Mouse (Mus musculus): ENCODE measurements at regions not wholly inside any gene's neighbourhood (a gene's known extent, or its start where the extent isn't known, plus 50 kb on each side); places are given as distances from the start of the nearest gene placed in this dataset.

DNA sequence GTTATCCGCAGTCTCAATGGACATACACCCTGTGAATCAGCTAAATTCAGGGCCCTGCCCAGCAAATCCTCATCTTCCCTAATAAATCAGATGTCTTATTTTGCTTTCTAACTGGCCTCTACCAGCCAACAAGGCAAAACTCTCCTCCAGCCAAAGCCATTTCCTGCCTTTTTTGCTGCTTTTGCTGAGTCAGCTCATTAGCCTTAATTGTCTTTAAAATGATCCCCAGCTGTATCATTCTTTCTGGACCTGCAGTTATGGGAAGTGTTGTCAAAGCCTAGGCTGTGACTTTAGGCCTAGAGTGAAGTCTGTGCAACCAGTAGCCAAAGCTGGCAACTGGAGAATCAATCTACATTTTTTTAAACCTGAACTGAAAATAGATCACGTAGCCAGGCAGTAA lies 81.4 kb downstream of the Mtpn start:
- DNase-seq (ENCODE audit: low spot score): no peak

- no peak for DNase-seq (ENCODE audit: low spot score)
These were observed 94.7 kb downstream of the Mtpn start for GRCm38 (mm10) chr6:35445007-35445406.

DNA sequence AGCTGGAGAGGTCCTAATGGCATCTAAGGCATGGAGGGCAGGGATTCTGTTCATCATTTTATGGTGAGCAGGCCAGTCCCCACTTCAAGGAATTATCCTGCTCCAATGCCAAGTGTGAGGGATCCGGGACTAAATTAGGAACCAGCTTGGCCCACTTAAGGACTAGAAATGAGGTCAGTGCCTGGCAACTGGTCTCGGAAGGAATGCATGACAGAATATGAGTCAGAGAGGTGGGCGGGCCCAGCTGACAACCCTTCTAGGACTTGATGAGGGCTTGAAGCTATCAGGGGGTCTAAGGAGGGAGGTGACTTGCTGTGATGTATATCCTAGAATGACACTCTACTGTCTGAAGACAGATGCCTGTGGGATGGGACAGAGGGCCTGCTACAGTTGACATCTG lies 100.4 kb upstream of the Fam180a start:
- no peak for DNase-seq (ENCODE audit: low spot score)

DNA sequence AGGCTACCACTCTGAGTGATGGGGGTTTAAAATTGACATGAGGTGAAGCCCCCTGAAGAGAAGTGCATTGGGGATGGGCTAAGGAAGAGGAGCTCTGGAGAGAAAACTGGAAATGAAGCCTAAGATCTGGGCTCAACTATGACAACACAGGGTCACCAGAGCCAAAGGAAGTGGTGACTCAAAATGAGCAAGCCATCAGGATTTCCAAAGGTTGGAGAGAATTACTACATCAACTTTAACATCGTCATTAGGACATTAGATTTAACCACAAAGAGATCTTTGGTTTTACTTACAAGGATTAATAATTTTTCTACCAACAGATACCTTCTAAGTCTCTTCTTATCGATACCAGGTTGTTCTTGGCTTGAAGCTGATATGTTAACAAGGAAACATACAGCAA lies 98.6 kb upstream of the Fam180a start:
- DNase-seq (ENCODE audit: low spot score): no peak

- DNase-seq (ENCODE audit: low spot score): no peak
These were observed 95.0 kb upstream of the Fam180a start for GRCm38 (mm10) chr6:35420924-35421323.

GRCm38 (mm10) chr6:35405044-35405443 lies 79.1 kb upstream of the Fam180a start:
- DNase-seq (ENCODE audit: low spot score): no peak

GRCm38 (mm10) chr6:35403341-35403910 lies 77.5 kb upstream of the Fam180a start:
- no peak for DNase-seq (ENCODE audit: low spot score)

DNA sequence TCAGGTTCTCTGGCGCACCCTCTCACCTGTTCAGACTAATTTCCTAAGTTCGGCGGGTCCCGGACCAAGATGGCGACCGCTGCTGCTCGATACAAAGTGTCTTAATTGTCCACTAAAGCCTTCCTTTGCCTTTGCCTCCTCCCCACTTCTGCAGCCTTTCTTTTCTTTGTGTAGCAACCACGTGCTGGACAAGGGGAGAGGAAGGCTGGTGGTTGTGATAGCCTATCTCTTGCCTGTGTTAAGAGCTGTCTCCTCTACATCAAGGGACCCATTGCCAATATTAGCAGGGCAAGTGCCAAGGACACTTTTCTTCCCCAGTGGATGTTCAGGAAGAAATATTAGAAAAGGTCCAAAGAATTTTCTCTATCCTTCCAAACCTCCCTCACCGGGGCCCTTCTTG lies 69.8 kb upstream of the Fam180a start:
- no peak for DNase-seq (ENCODE audit: low spot score)

- no peak for DNase-seq (ENCODE audit: low spot score)
These were observed 62.9 kb upstream of the Fam180a start for GRCm38 (mm10) chr6:35388827-35389226.

- no peak for DNase-seq (ENCODE audit: low spot score)
These were observed 55.6 kb upstream of the Fam180a start for GRCm38 (mm10) chr6:35381536-35381935.

DNA sequence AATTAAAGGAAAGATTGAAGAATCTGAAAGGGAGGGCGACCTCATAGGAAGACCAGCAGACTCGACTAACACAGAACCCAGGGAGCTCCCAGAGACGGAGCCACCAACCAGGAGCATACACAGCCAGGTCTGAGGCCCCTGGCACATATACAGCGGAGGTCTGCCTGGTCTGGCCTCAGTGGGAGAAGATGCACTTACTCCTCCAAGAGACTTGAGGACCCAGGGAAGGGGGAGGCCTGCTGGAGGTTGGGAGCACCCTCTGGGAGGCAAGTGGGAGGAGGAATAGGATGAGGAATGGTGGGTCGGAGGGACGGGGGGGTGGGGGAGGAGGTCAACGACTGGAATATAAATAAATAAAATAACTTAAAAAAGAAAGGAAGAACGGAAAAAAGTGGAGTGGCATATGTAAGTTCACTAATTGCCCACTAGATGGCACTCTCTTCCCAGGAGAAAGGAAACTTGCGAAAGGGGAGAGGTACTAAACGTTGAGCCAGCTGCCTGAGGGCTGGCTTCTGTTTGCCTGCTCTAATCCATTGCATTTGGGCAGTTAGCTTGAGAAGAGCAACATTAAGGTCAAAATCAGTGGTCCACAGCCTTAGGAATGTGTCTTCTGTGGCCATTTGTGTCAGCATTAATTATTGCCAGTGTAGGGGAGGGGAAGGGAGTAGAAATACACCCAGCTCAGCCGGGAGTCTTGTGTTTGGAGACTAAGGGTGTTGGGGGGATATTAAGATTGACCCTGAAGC lies 55.0 kb upstream of the Fam180a start:
- no peak for DNase-seq (ENCODE audit: low spot score)

DNA sequence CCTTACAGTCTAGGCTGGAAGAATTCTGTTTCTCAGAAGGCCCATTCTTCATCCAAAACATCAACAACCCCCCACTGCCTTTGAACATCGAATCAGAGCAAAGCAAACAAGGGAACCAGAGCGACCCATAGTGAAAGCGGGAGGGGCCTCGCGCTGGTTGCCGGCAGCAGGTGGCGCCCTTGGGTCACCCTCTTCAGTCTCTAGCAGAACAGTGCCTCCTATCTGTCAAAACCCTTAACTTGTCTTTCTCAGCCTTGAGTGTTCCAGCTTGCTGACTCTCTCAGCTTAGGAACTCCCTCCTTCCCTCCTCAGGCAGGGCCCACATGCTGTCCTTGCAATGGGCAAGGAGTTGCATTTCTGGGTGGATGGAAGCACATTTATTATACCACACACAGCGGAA lies 53.9 kb upstream of the Fam180a start:
- DNase-seq (ENCODE audit: low spot score): peak; percentile 65

DNA sequence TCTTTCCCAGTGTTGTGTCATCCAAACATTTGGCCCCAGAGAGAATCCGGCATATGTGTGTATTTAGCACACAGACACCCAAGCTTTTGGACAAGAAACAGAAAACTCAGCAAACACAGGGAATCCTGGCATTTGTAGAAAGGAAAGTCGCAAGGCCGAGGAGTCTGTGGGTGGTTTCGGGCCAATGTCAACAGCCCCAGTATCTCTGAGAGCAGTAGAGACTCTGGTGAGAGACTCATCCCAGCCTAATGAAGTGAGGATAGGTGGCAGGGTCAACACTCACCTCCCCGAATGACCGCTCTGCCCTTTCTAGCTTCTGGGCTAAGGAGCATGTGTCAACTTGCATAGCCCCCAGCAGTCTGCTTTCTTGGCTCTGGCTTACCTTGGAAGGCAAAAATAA lies 52.9 kb upstream of the Fam180a start:
- DNase-seq (ENCODE audit: low spot score): no peak

DNA sequence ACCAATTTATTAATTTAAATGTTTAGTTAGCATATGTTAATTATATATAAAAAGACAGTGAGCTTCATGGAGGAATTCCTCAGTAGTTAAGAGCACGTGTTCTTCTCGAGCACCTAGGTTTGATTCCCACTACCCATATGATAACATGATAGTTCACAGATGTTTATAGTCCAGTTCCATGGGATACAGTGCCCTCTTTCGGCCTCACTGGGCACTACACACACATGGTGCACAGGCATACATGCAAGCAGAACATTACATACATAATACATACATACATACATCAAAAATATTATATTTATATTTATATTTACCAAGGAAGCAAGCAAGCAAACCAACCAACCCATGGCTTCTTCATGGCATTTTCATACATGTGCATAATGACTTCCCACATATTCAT lies 51.6 kb upstream of the Fam180a start:
- no peak for DNase-seq (ENCODE audit: low spot score)

DNA sequence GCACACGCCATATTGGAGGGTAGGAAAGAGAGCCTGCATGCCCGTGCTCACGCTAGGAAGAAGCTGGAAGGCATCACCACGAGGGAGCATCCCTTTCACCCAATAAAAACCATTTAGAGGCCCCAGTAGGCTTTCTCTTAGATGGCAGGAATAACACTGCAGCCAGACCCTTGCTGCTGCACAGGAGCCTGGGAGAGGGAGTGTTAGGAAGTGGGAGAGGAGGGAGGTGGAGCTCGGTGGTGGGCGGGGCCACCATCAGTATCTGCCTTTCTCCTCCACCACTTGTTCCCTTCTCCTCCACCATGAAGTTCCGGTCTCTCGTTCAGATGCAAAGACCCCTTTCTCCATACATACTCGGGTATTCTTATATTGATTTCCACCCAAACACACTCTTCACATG lies 50.6 kb upstream of the Fam180a start:
- DNase-seq (ENCODE audit: low spot score): no peak
